Mouse (Mus musculus) neural tube, embryonic 13.5 days (tissue): ENCODE data around the gene AL732309.1. TPM values are rescaled to one million over a fixed set of nuclear protein-coding genes. Genes with fewer than 3 reads are reported as not detected.
A peak's percentile ranks its signal among the peaks of the same experiment; 100 is the strongest.

Source experiments
- ATAC-seq: fragments of 200-750 bp; cut with Nextera tagmentation; 2 replicates; pipeline ENCODE4 v1.8.0; 2017; ENCODE audit warnings: low read depth, mild to moderate bottlenecking, moderate TSS enrichment, moderate library complexity
- H3K27ac ChIP-seq: fragments of 300-500 bp; sonication (generic); replicated peaks from 2 replicates; pipeline ENCODE4 v1.5.1; 2015; ENCODE audit warnings: moderate library complexity, mild to moderate bottlenecking, inconsistent platforms
- H3K27me3 ChIP-seq: fragments of 300-500 bp; sonication (generic); 2 replicates; pipeline ENCODE4 v1.6.1; 2015; ENCODE audit warnings: mild to moderate bottlenecking, inconsistent platforms
- H3K36me3 ChIP-seq: fragments of 300-500 bp; sonication (generic); 2 replicates; pipeline ENCODE4 v1.6.1; 2015; ENCODE audit warnings: mild to moderate bottlenecking, inconsistent platforms
- H3K4me1 ChIP-seq: fragments of 300-500 bp; sonication (generic); replicated peaks from 2 replicates; pipeline ENCODE4 v1.6.1; 2015; ENCODE audit warnings: inconsistent platforms
- H3K4me2 ChIP-seq: fragments of 300-500 bp; sonication (generic); 2 replicates; pipeline ENCODE4 v1.6.1; 2015; ENCODE audit warnings: inconsistent platforms, mild to moderate bottlenecking, moderate library complexity
- H3K4me3 ChIP-seq: fragments of 300-500 bp; sonication (generic); 2 replicates; pipeline ENCODE4 v1.5.1; 2015; ENCODE audit warnings: mild to moderate bottlenecking, inconsistent platforms
- H3K9ac ChIP-seq: fragments of 300-500 bp; sonication (generic); 2 replicates; pipeline ENCODE4 v1.6.1; 2015; ENCODE audit warnings: moderate library complexity, mild to moderate bottlenecking, inconsistent platforms
- H3K9me3 ChIP-seq: fragments of 300-500 bp; sonication (generic); 2 replicates; pipeline ENCODE4 v1.6.1; 2016; ENCODE audit warnings: inconsistent platforms
- WGBS: fragments of 180-500 bp; shearing (Covaris S2); methylation state at CpG from one replicate; pipeline ENCODE4 v1.1.7; 2015; 5-methylcytosine and 5-hydroxymethylcytosine counted together
- polyA plus RNA-seq: library from polyadenylated mRNA; unstranded; fragments of >200 nt; fragmentation: Nextera tagmentation; extraction: Ambion mirVana; gene quantifications from 2 replicates; pipeline ENCODE4 v1.2.1, GENCODE M21; 2015

AL732309.1 gene
- polyA plus RNA-seq, 1 experiment from 2014 or later: 5.3 TPM

DNA sequence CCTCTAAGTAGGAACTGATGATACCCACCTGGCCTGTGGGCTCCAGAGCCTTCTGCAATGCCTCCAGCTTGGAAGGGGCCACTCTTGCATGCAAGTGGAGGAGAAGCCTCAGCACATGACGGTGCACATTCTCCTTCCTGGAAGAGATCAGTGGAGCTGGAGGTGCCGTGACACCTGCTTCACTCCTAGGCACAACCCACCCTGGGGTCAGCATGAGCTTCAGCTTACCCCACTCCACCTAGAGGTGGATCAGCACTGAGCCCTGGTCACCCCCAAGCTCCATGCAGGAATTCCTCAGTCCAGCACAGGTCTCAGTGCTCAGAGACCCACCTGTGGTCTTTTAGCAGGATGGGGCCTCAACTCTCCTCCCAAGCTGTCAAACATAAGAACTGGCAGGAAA is 46.0 kb downstream of the AL732309.1 start:
- ATAC-seq: no peak
- Histone ChIP-seq H3K4me1 (peaks cover 5% of the 10 kb centered on the region; the same call in 1 of the 2 replicates), H3K27ac (no peak overlapping the region), H3K27me3 (peaks cover 24% of the 10 kb centered on the region), H3K36me3 (peaks cover 77% of the 10 kb centered on the region), H3K9me3 (no peaks in the 10 kb centered on the region), H3K4me2 (no peak overlapping the region), H3K4me3 (no peak overlapping the region), H3K9ac (no peak overlapping the region)
- WGBS: 86% methylated on average over 2 of the region's 2 CpGs

GRCm38 (mm10) chr2:25197946-25198345 is 48.7 kb downstream of the AL732309.1 start:
- no peak overlapping the region for H3K4me3 ChIP-seq
- H3K36me3 ChIP-seq: peaks cover 50% of the 10 kb centered on the region
- H3K4me1 ChIP-seq: peaks cover 14% of the 10 kb centered on the region; the same call in 1 of the 2 replicates

DNA sequence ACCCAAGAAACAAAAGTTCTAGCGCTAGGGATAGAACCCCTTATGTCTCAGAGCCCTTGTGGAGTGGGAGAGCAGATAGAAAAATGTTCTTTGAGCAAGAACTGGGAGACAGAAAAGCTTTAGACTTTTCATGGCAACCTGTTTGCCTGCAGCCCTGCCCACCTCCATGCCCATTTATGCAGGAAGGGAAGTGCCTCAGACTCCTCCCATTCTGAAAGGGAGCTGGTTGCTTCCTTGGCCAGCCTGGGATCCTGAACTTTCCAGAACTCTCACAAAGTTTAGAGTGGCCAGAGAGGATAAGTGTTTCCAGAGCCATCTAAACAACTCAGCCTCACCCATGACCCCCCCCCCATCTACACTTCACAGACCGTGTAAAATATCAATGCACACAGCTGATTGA is 49.5 kb downstream of the AL732309.1 start:
- H3K4me1 ChIP-seq: peaks cover 14% of the 10 kb centered on the region; the same call in 1 of the 2 replicates
- H3K4me3 ChIP-seq: no peak overlapping the region
- H3K9ac ChIP-seq: no peak overlapping the region
- H3K27ac ChIP-seq: no peak overlapping the region
- no peak overlapping the region for H3K4me2 ChIP-seq
- 31% methylated on average over 2 of the region's 2 CpGs for WGBS
- H3K27me3 ChIP-seq: peaks cover 42% of the 10 kb centered on the region
- peaks cover 43% of the 10 kb centered on the region for H3K36me3 ChIP-seq
- ATAC-seq: no peak
- H3K9me3 ChIP-seq: no peaks in the 10 kb centered on the region

More at GRCm38 (mm10) chr2:25197946-25198345, 48.7 kb downstream of the AL732309.1 start:
- no peaks in the 10 kb centered on the region for H3K9me3 ChIP-seq
- ATAC-seq: no peak
- H3K27ac ChIP-seq: no peak overlapping the region
- H3K27me3 ChIP-seq: peaks cover 42% of the 10 kb centered on the region
- no peak overlapping the region for H3K9ac ChIP-seq
- H3K4me2 ChIP-seq: no peak overlapping the region

GRCm38 (mm10) chr2:25196172-25196954 is 50.3 kb downstream of the AL732309.1 start, which contains the start of gene Tor4a:
Tor4a (minus strand) TSS chr2:25196886.
- peak within 1 kb of the TSS; percentile 37 for H3K4me2 ChIP-seq
- no peak within 1 kb of the TSS for H3K9ac ChIP-seq
- no peak within 1 kb of the TSS for H3K27ac ChIP-seq
- no peak for ATAC-seq
- peaks cover 14% of the 10 kb centered on the region; the same call in 1 of the 2 replicates for H3K4me1 ChIP-seq
- WGBS: 17% methylated on average over 8 of the region's 8 CpGs
- no peaks in the 10 kb centered on the region for H3K9me3 ChIP-seq
- peak within 1 kb of the TSS; percentile 9; the same call in 1 of the 2 replicates for H3K4me3 ChIP-seq
- H3K36me3 ChIP-seq: peaks cover 35% of the 10 kb centered on the region
- peaks cover 42% of the 10 kb centered on the region for H3K27me3 ChIP-seq

GRCm38 (mm10) chr2:25195211-25196156 is 51.2 kb downstream of the AL732309.1 start:
- Histone ChIP-seq H3K4me2 (peak overlapping the region; percentile 37), H3K9me3 (no peaks in the 10 kb centered on the region), H3K36me3 (peaks cover 26% of the 10 kb centered on the region), H3K27me3 (peaks cover 42% of the 10 kb centered on the region), H3K4me3 (peak overlapping the region; percentile 9; the same call in 1 of the 2 replicates), H3K4me1 (peaks cover 14% of the 10 kb centered on the region; the same call in 1 of the 2 replicates), H3K27ac (no peak overlapping the region), H3K9ac (no peak overlapping the region)
- WGBS: 20% methylated on average over 55 of the region's 55 CpGs
- ATAC-seq: no peak

Other genes starting within 250 kb of the AL732309.1 start
- gene Nsmf, start 192.5 kb downstream of the AL732309.1 start, polyA plus RNA-seq: 125 and 134 TPM in 2 replicates
- gene Entpd8, start 166.6 kb downstream of the AL732309.1 start, polyA plus RNA-seq: not detected in 2 replicates
- gene Noxa1, start 151.7 kb downstream of the AL732309.1 start, polyA plus RNA-seq: not detected in 2 replicates
- gene Nrarp, start 66.1 kb downstream of the AL732309.1 start, polyA plus RNA-seq: 25.5 and 27.9 TPM in 2 replicates
- 1.2 and 1.4 TPM in 2 replicates for gene Tor4a, start 50.0 kb downstream of the AL732309.1 start, polyA plus RNA-seq
- 95.1 and 99.9 TPM in 2 replicates for gene Nelfb, start 35.4 kb downstream of the AL732309.1 start, polyA plus RNA-seq
- gene Stpg3, start 32.2 kb downstream of the AL732309.1 start, polyA plus RNA-seq: 0.15 TPM in 1 of 2 replicates, not detected in the other
- gene Fam166a, start 28.1 kb downstream of the AL732309.1 start, polyA plus RNA-seq: 0.89 TPM in 1 of 2 replicates, not detected in the other
- gene Tubb4b, start 22.2 kb downstream of the AL732309.1 start, polyA plus RNA-seq: 361 and 388 TPM in 2 replicates
- not detected in 2 replicates for gene Slc34a3, start 12.5 kb downstream of the AL732309.1 start, polyA plus RNA-seq
- not detected in 2 replicates for gene Rnf224, start 10.1 kb downstream of the AL732309.1 start, polyA plus RNA-seq
- gene Rnf208, start 4.6 kb downstream of the AL732309.1 start, polyA plus RNA-seq: 83.0 and 91.6 TPM in 2 replicates
- 0.22 TPM in 1 of 2 replicates, not detected in the other for gene Cysrt1, start 4.4 kb downstream of the AL732309.1 start, polyA plus RNA-seq
- gene Tmem203, start 8.6 kb upstream of the AL732309.1 start, polyA plus RNA-seq: 18.8 and 21.5 TPM in 2 replicates
- 13.3 and 14.6 TPM in 2 replicates for gene Tprn, start 15.8 kb upstream of the AL732309.1 start, polyA plus RNA-seq
- gene Ssna1, start 25.6 kb upstream of the AL732309.1 start, polyA plus RNA-seq: 187 and 206 TPM in 2 replicates
- gene Anapc2, start 25.6 kb upstream of the AL732309.1 start, polyA plus RNA-seq: 128 and 131 TPM in 2 replicates
- not detected in 2 replicates for gene Tmem210, start 41.3 kb upstream of the AL732309.1 start, polyA plus RNA-seq
- gene Lrrc26, start 43.1 kb upstream of the AL732309.1 start, polyA plus RNA-seq: not detected in 2 replicates
- 27.1 and 30.2 TPM in 2 replicates for gene Grin1, start 72.3 kb upstream of the AL732309.1 start, polyA plus RNA-seq
- gene Man1b1, start 85.5 kb upstream of the AL732309.1 start, polyA plus RNA-seq: 55.4 and 73.6 TPM in 2 replicates
- 26.4 and 27.5 TPM in 2 replicates for gene Dpp7, start 109.5 kb upstream of the AL732309.1 start, polyA plus RNA-seq
- 6.0 and 8.5 TPM in 2 replicates for gene Uap1l1, start 118.8 kb upstream of the AL732309.1 start, polyA plus RNA-seq
- 9.9 and 11.3 TPM in 2 replicates for gene Sapcd2, start 125.5 kb upstream of the AL732309.1 start, polyA plus RNA-seq
- gene Entpd2, start 149.0 kb upstream of the AL732309.1 start, polyA plus RNA-seq: 11.0 and 14.8 TPM in 2 replicates
- 359 and 403 TPM in 2 replicates for gene Npdc1, start 152.5 kb upstream of the AL732309.1 start, polyA plus RNA-seq
- gene Fut7, start 176.4 kb upstream of the AL732309.1 start, polyA plus RNA-seq: 0.18 TPM in 1 of 2 replicates, not detected in the other
- 9.8 and 10.2 TPM in 2 replicates for gene Abca2, start 181.8 kb upstream of the AL732309.1 start, polyA plus RNA-seq
- 2.8 and 3.2 TPM in 2 replicates for gene Clic3, start 210.0 kb upstream of the AL732309.1 start, polyA plus RNA-seq
- gene Paxx, start 214.2 kb upstream of the AL732309.1 start, polyA plus RNA-seq: 85.1 and 97.1 TPM in 2 replicates
- 19.7 and 19.9 TPM in 2 replicates for gene Ptgds, start 223.2 kb upstream of the AL732309.1 start, polyA plus RNA-seq
- gene Lcn12, start 247.0 kb upstream of the AL732309.1 start, polyA plus RNA-seq: not detected in 2 replicates